In genomic region chr11:69118765-69119164, GRCm38 (mm10) we compare ENCODE assay signal across 8 mouse cellular contexts. TPM values are rescaled to one million over a fixed set of nuclear protein-coding genes. Genes with fewer than 3 reads are reported as not detected.
DNase-seq lines count a peak whose midpoint lies in the region; ATAC-seq and TF ChIP-seq lines count a peak whose summit lies in the region.

No protein-coding gene starts in this region.

- no peaks in the 10 kb centered on the region for H3K36me3 ChIP-seq in G1E (replicated peaks)
- no peaks in the 10 kb centered on the region for H3K36me3 ChIP-seq in forebrain, postnatal 0 days (ENCODE audit: insufficient read depth)
- no peaks in the 10 kb centered on the region for H3K36me3 ChIP-seq in hindbrain, embryonic 13.5 days

- no peak overlapping the region for H3K27ac ChIP-seq in cerebellum, adult 2 months (ENCODE audit: insufficient read depth, low read length)
- no peak overlapping the region for H3K27ac ChIP-seq in forebrain, postnatal 0 days (ENCODE audit: low read depth, low read length)
- no peak overlapping the region for H3K27ac ChIP-seq in hindbrain, embryonic 13.5 days

- no peak for TF ChIP-seq CTCF in G1E (IDR thresholded peaks at IDR 0.05; ENCODE audit: low read depth, low read length)
- TF ChIP-seq CTCF in cerebellum, adult 2 months (IDR thresholded peaks at IDR 0.05; ENCODE audit: borderline replicate concordance, insufficient read depth, low read depth, low read length): no peak
- TF ChIP-seq CTCF in forebrain, postnatal 0 days (IDR thresholded peaks at IDR 0.05; ENCODE audit: low read depth): no peak

- H3K4me2 ChIP-seq in forebrain, postnatal 0 days (ENCODE audit: low read depth): peak overlapping the region; percentile 96
- H3K4me2 ChIP-seq in hindbrain, embryonic 13.5 days: peak overlapping the region; percentile 97

- 2% methylated on average over 15 of the region's 15 CpGs for WGBS in cerebellum, adult 2 months
- WGBS in forebrain, postnatal 0 days: under 1% methylated on average over 15 of the region's 15 CpGs
- WGBS in hindbrain, embryonic 13.5 days: under 1% methylated on average over 15 of the region's 15 CpGs

- peak overlapping the region; percentile 7; the same call in 1 of the 2 replicates for H3K9ac ChIP-seq in forebrain, postnatal 0 days
- H3K9ac ChIP-seq in hindbrain, embryonic 13.5 days: no peak overlapping the region

- DNase-seq in G1E (ENCODE audit: low spot score): peak; percentile 46
- peak; percentile 88 for DNase-seq in cerebellum, adult 2 months
- DNase-seq in forebrain, postnatal 0 days: peak; percentile 95
- peak; percentile 85 to 96 for DNase-seq in layer of hippocampus, postnatal 25 days (ENCODE audit: extremely low spot score in 1 of 2, low spot score in 1 of 2)
- DNase-seq in lung, postnatal 4 days: peak; percentile 72 to 91
- peak; percentile 91 for DNase-seq in retina, postnatal 7 days (ENCODE audit: low read depth, low spot score)
- DNase-seq in urinary bladder, postnatal 25 days (ENCODE audit: low spot score): peak; percentile 88

- no peak for TF ChIP-seq POLR2A in cerebellum, adult 2 months (IDR thresholded peaks at IDR 0.05; ENCODE audit: borderline replicate concordance, insufficient read depth, low read length)

- H3K4me3 ChIP-seq in G1E (ENCODE audit: low read depth, low read length): peak overlapping the region; percentile 74
- H3K4me3 ChIP-seq in cerebellum, adult 2 months (replicated peaks; ENCODE audit: insufficient read depth, low read depth, low read length): peak overlapping the region; percentile 86
- H3K4me3 ChIP-seq in forebrain, postnatal 0 days (ENCODE audit: low read depth, low read length): peak overlapping the region; percentile 70
- peak overlapping the region; percentile 86 for H3K4me3 ChIP-seq in hindbrain, embryonic 13.5 days

- no peak for ATAC-seq in G1E (ENCODE audit: extremely low read depth, insufficient number of reproducible peaks, low FRiP score, poor library complexity, severe bottlenecking)
- no peak; the same call in 1 of the 2 replicates for ATAC-seq in forebrain, postnatal 0 days
- no peak for ATAC-seq in hindbrain, embryonic 13.5 days (ENCODE audit: low FRiP score)

- H3K27me3 ChIP-seq in G1E (ENCODE audit: insufficient read depth, low read length): peaks cover 17% of the 10 kb centered on the region
- H3K27me3 ChIP-seq in cerebellum, adult 2 months (ENCODE audit: control insufficient read depth, insufficient read depth, low read length): no peaks in the 10 kb centered on the region
- no peaks in the 10 kb centered on the region for H3K27me3 ChIP-seq in forebrain, postnatal 0 days (ENCODE audit: insufficient read depth, low read length)
- H3K27me3 ChIP-seq in hindbrain, embryonic 13.5 days: peaks cover 55% of the 10 kb centered on the region

- H3K9me3 ChIP-seq in G1E (replicated peaks): no peaks in the 10 kb centered on the region
- no peaks in the 10 kb centered on the region for H3K9me3 ChIP-seq in forebrain, postnatal 0 days (ENCODE audit: low read length)
- H3K9me3 ChIP-seq in hindbrain, embryonic 13.5 days: no peaks in the 10 kb centered on the region

- peaks cover 68% of the 10 kb centered on the region for H3K4me1 ChIP-seq in G1E (ENCODE audit: insufficient read depth, low read depth, low read length)
- no peaks in the 10 kb centered on the region for H3K4me1 ChIP-seq in cerebellum, adult 2 months (ENCODE audit: control insufficient read depth, insufficient read depth, low read length)
- H3K4me1 ChIP-seq in forebrain, postnatal 0 days (ENCODE audit: insufficient read depth): peaks cover 18% of the 10 kb centered on the region
- H3K4me1 ChIP-seq in hindbrain, embryonic 13.5 days (replicated peaks): peaks cover 46% of the 10 kb centered on the region

RNA-seq across cellular contexts. Expression of gene Hes7, which starts 1.4 kb away (rescaled TPM):
- total RNA-seq in G1E (2014; fragmentation: Nextera tagmentation): 0.53 TPM in 1 of 2 replicates, not detected in the other
- 0.22 TPM in 1 of 2 replicates, not detected in the other for total RNA-seq in G1E (2017)
- polyA plus RNA-seq in G1E (2012): 1.2 and 2.0 TPM in 2 replicates
- 0.44 and 0.59 TPM in 2 replicates for polyA plus RNA-seq in cerebellum, adult 2 months (2012; rRNA removed)
- 1.2 and 1.6 TPM in 2 replicates for total RNA-seq in forebrain, postnatal 0 days (2014; rRNA removed)
- polyA plus RNA-seq in forebrain, postnatal 0 days (2015; fragmentation: Nextera tagmentation; extraction: Ambion mirVana): 1.1 and 1.3 TPM in 2 replicates
- polyA plus RNA-seq in hindbrain, embryonic 13.5 days (2015; fragmentation: Nextera tagmentation; extraction: Ambion mirVana): 0.26 and 0.35 TPM in 2 replicates
- total RNA-seq in layer of hippocampus, postnatal 25 days (2021): under 1 TPM; 0.80 to 0.96 TPM

RNA-seq across cellular contexts. Expression of gene 9130213A22Rik, which starts 3.6 kb away (rescaled TPM):
- total RNA-seq in G1E (2014; fragmentation: Nextera tagmentation) (1.4 TPM in 2 replicates), G1E (2017) (0.17 and 0.82 TPM in 2 replicates)
- 0.10 and 0.25 TPM in 2 replicates for polyA plus RNA-seq in G1E (2012)
- polyA plus RNA-seq in cerebellum, adult 2 months (2012; rRNA removed): 1.3 and 1.4 TPM in 2 replicates
- 0.23 and 0.62 TPM in 2 replicates for total RNA-seq in forebrain, postnatal 0 days (2014; rRNA removed)
- 0.58 and 0.69 TPM in 2 replicates for polyA plus RNA-seq in forebrain, postnatal 0 days (2015; fragmentation: Nextera tagmentation; extraction: Ambion mirVana)
- 0.13 and 0.25 TPM in 2 replicates for polyA plus RNA-seq in hindbrain, embryonic 13.5 days (2015; fragmentation: Nextera tagmentation; extraction: Ambion mirVana)
- total RNA-seq in layer of hippocampus, postnatal 25 days (2021): under 1 TPM; 0.68 to 0.89 TPM

RNA-seq across cellular contexts. Expression of gene Aloxe3, which starts 6.9 kb away (rescaled TPM):
- total RNA-seq in G1E (2014; fragmentation: Nextera tagmentation) (1.3 TPM in 1 of 2 replicates, not detected in the other), G1E (2017) (0.16 TPM in 1 of 2 replicates, not detected in the other)
- 0.01 TPM in 1 of 2 replicates, not detected in the other for polyA plus RNA-seq in G1E (2012)
- 10.8 and 16.0 TPM in 2 replicates for polyA plus RNA-seq in cerebellum, adult 2 months (2012; rRNA removed)
- 10.0 and 11.6 TPM in 2 replicates for total RNA-seq in forebrain, postnatal 0 days (2014; rRNA removed)
- polyA plus RNA-seq in forebrain, postnatal 0 days (2015; fragmentation: Nextera tagmentation; extraction: Ambion mirVana): 8.5 and 14.9 TPM in 2 replicates
- 0.71 and 1.3 TPM in 2 replicates for polyA plus RNA-seq in hindbrain, embryonic 13.5 days (2015; fragmentation: Nextera tagmentation; extraction: Ambion mirVana)
- 1 to 10 TPM; 5.2 to 6.8 TPM for total RNA-seq in layer of hippocampus, postnatal 25 days (2021)

RNA-seq across cellular contexts. Expression of gene Per1, which starts 23.7 kb away (rescaled TPM):
- total RNA-seq in G1E (2014; fragmentation: Nextera tagmentation): 55.2 and 55.5 TPM in 2 replicates
- 8.9 TPM in 2 replicates for total RNA-seq in G1E (2017)
- polyA plus RNA-seq in G1E (2012): 40.6 TPM in 2 replicates
- polyA plus RNA-seq in cerebellum, adult 2 months (2012; rRNA removed): 34.4 and 37.2 TPM in 2 replicates
- 16.5 and 38.3 TPM in 2 replicates for total RNA-seq in forebrain, postnatal 0 days (2014; rRNA removed)
- 15.2 and 16.7 TPM in 2 replicates for polyA plus RNA-seq in forebrain, postnatal 0 days (2015; fragmentation: Nextera tagmentation; extraction: Ambion mirVana)
- 7.4 and 9.4 TPM in 2 replicates for polyA plus RNA-seq in hindbrain, embryonic 13.5 days (2015; fragmentation: Nextera tagmentation; extraction: Ambion mirVana)
- total RNA-seq in layer of hippocampus, postnatal 25 days (2021): 10 to 100 TPM; 70.1 to 89.0 TPM

RNA-seq across cellular contexts. Expression of gene Vamp2, which starts 30.5 kb away (rescaled TPM):
- total RNA-seq in G1E (2014; fragmentation: Nextera tagmentation): 98.4 and 104 TPM in 2 replicates
- total RNA-seq in G1E (2017): 4.4 and 5.8 TPM in 2 replicates
- 31.8 and 32.8 TPM in 2 replicates for polyA plus RNA-seq in G1E (2012)
- 672 and 700 TPM in 2 replicates for polyA plus RNA-seq in cerebellum, adult 2 months (2012; rRNA removed)
- 76.8 and 104 TPM in 2 replicates for total RNA-seq in forebrain, postnatal 0 days (2014; rRNA removed)
- polyA plus RNA-seq in forebrain, postnatal 0 days (2015; fragmentation: Nextera tagmentation; extraction: Ambion mirVana): 500 and 554 TPM in 2 replicates
- 217 and 227 TPM in 2 replicates for polyA plus RNA-seq in hindbrain, embryonic 13.5 days (2015; fragmentation: Nextera tagmentation; extraction: Ambion mirVana)
- 1,000 to 10,000 TPM in 1 of 2 experiments, 100 to 1,000 TPM in 1; 978 to 1,010 TPM for total RNA-seq in layer of hippocampus, postnatal 25 days (2021)
